Mouse (Mus musculus) testis, adult 2 months (tissue): Measurements from ENCODE around the gene Cbx6.

Experiments
- CTCF ChIP-seq: fragments of 200-500 bp; IDR thresholded peaks from 2 replicates; pipeline ENCODE4 v1.5.1; 2012; ENCODE audit warnings: low read depth, mild to moderate bottlenecking, inconsistent platforms, low read length, moderate library complexity; ENCODE audit not compliant: control insufficient read depth, insufficient read depth, insufficient replicate concordance
- POLR2A ChIP-seq: fragments of 200-500 bp; IDR thresholded peaks from 2 replicates; pipeline ENCODE4 v1.6.1; 2012; ENCODE audit warnings: low read depth, mild to moderate bottlenecking, inconsistent platforms, low read length, moderate library complexity; ENCODE audit not compliant: control insufficient read depth

DNA sequence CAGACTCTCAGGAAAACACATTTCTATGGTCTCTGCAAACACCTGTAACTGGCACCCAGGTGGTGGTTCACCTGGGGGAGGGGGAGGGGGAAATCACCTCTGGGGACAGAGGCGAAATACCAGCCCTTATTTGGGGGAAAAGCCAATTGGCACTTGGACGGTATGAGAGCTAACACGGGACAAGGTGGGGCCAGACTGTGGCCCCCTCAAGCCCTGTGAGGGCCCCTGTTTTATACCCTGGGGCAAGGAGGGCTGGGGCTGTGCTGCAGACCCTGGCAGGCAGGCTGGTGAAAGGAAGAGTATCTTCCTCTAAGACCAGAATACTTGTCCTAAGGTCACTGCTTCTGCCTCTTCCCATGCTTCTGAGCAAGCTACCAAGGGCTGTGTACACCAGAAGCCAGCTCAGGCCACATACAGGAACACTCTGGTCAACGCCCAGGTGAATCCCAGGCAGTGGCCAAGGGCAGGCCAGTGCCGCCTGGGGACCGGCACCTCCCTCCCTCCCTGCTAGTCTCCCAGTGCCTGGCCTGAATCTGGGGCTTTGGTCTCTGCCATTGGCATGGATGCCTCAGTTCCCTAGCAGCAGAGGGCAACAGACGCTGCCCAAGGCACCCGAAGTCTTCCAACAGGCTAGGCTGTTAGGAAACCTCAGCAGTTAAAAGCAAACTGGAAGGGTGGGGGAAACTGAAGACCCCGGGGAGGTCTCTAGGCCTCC lies 8.1 kb downstream of the Cbx6 start:
- no peak for TF ChIP-seq POLR2A
- no peak for TF ChIP-seq CTCF
